Mouse (Mus musculus) heart, embryonic 11.5 days (tissue): Measurements from ENCODE around the gene Akr7a5. TPM values are rescaled to one million over a fixed set of nuclear protein-coding genes. Genes with fewer than 3 reads are reported as not detected.

Source experiments
- ATAC-seq: fragments of 200-750 bp; cut with Nextera tagmentation; replicated peaks from 2 replicates; pipeline ENCODE4 v1.8.0; 2017; ENCODE audit warnings: moderate library complexity; ENCODE audit not compliant: insufficient number of reproducible peaks, low FRiP score, low TSS enrichment
- H3K27ac ChIP-seq: fragments of 300-500 bp; sonication (generic); 2 replicates; pipeline ENCODE4 v1.5.1; 2014; ENCODE audit warnings: mild to moderate bottlenecking, low read depth, low read length
- H3K27me3 ChIP-seq: fragments of 300-500 bp; sonication (generic); 2 replicates; pipeline ENCODE4 v1.6.1; 2014; ENCODE audit warnings: mild to moderate bottlenecking, low read length, mixed read lengths; ENCODE audit not compliant: control insufficient read depth, insufficient read depth
- H3K36me3 ChIP-seq: fragments of 300-500 bp; sonication (generic); 2 replicates; pipeline ENCODE4 v1.6.1; 2014; ENCODE audit warnings: mild to moderate bottlenecking, low read length, moderate library complexity, mixed read lengths; ENCODE audit not compliant: control insufficient read depth, insufficient read depth
- H3K4me1 ChIP-seq: fragments of 300-500 bp; sonication (generic); 2 replicates; pipeline ENCODE4 v1.6.1; 2014; ENCODE audit warnings: low read length; ENCODE audit not compliant: control insufficient read depth, insufficient read depth
- H3K4me2 ChIP-seq: fragments of 300-500 bp; sonication (generic); 2 replicates; pipeline ENCODE4 v1.6.1; 2014; ENCODE audit warnings: mild to moderate bottlenecking, moderate library complexity
- H3K4me3 ChIP-seq: fragments of 300-500 bp; sonication (generic); 2 replicates; pipeline ENCODE4 v1.5.1; 2014; ENCODE audit warnings: low read depth, low read length
- H3K9ac ChIP-seq: fragments of 300-500 bp; sonication (generic); 2 replicates; pipeline ENCODE4 v1.6.1; 2014; ENCODE audit warnings: mild to moderate bottlenecking, low read depth, low read length, moderate library complexity
- H3K9me3 ChIP-seq: fragments of 300-500 bp; sonication (generic); replicated peaks from 2 replicates; pipeline ENCODE4 v1.6.1; 2016; ENCODE audit warnings: low read length; ENCODE audit not compliant: control insufficient read depth
- WGBS: fragments of 180-500 bp; shearing (Covaris S2); extraction: QIAGEN DNeasy Blood & Tissue Kit; methylation state at CpG from one replicate; pipeline ENCODE4 v1.1.7; 2014; ENCODE audit not compliant: insufficient replicate concordance; 5-methylcytosine and 5-hydroxymethylcytosine counted together
- polyA plus RNA-seq: library from polyadenylated mRNA; unstranded; fragments of >200 nt; fragmentation: Nextera tagmentation; extraction: Ambion mirVana; gene quantifications from 2 replicates; pipeline ENCODE4 v1.2.1, GENCODE M21; 2014

Akr7a5 gene
- polyA plus RNA-seq, 1 experiment from 2014 or later, result 53.7 TPM

- Histone ChIP-seq H3K36me3 (peaks cover 38% of the 10 kb centered on the region), H3K4me1 (0 out of 2 replicates have a peak, but pooled peaks cover 13% of the 10 kb centered on the region), H3K27me3 (no peaks in the 10 kb centered on the region), H3K4me3 (no peak overlapping the region), H3K4me2 (no peak overlapping the region), H3K9me3 (no peaks in the 10 kb centered on the region), H3K9ac (no peak overlapping the region), H3K27ac (no peak overlapping the region)
- no peak for ATAC-seq
- 74% methylated on average over 18 of the region's 18 CpGs for WGBS
Measured at GRCm38 (mm10) chr4:139287122-139287863, 23.3 kb upstream of the Akr7a5 start.

- ATAC-seq, result no peak
- WGBS, result 69% methylated on average over 10 of the region's 10 CpGs
- H3K27ac ChIP-seq, result no peak overlapping the region
- no peak overlapping the region for H3K9ac ChIP-seq
- H3K36me3 ChIP-seq, result peaks cover 28% of the 10 kb centered on the region
- 0 out of 2 replicates have a peak, but pooled peaks cover 9% of the 10 kb centered on the region for H3K4me1 ChIP-seq
- no peaks in the 10 kb centered on the region for H3K9me3 ChIP-seq
- no peak overlapping the region for H3K4me2 ChIP-seq
- no peaks in the 10 kb centered on the region for H3K27me3 ChIP-seq
- H3K4me3 ChIP-seq, result no peak overlapping the region
Measured at GRCm38 (mm10) chr4:139289017-139289416, 21.5 kb upstream of the Akr7a5 start.

- WGBS, result 87% methylated on average over 16 of the region's 16 CpGs
- Histone ChIP-seq H3K27me3 (no peaks in the 10 kb centered on the region), H3K36me3 (peaks cover 28% of the 10 kb centered on the region), H3K4me3 (no peak overlapping the region), H3K9ac (no peak overlapping the region), H3K27ac (no peak overlapping the region), H3K4me2 (no peak overlapping the region), H3K4me1 (0 out of 2 replicates have a peak, but pooled peaks cover 5% of the 10 kb centered on the region), H3K9me3 (no peaks in the 10 kb centered on the region)
- ATAC-seq, result no peak
Measured at GRCm38 (mm10) chr4:139291099-139291498, 19.4 kb upstream of the Akr7a5 start.

GRCm38 (mm10) chr4:139292038-139292437, 18.5 kb upstream of the Akr7a5 start:
- ATAC-seq, result no peak
- H3K9ac ChIP-seq, result no peak overlapping the region
- peaks cover 28% of the 10 kb centered on the region for H3K36me3 ChIP-seq
- no peak overlapping the region for H3K27ac ChIP-seq
- H3K4me3 ChIP-seq, result no peak overlapping the region
- 95% methylated on average over 5 of the region's 5 CpGs for WGBS
- H3K4me1 ChIP-seq, result 0 out of 2 replicates have a peak, but pooled peaks cover 3% of the 10 kb centered on the region
- H3K4me2 ChIP-seq, result no peak overlapping the region
- H3K27me3 ChIP-seq, result no peaks in the 10 kb centered on the region
- no peaks in the 10 kb centered on the region for H3K9me3 ChIP-seq

- Histone ChIP-seq H3K27ac (no peak overlapping the region), H3K27me3 (no peaks in the 10 kb centered on the region), H3K9me3 (no peaks in the 10 kb centered on the region), H3K4me3 (no peak overlapping the region), H3K4me1 (no peaks in the 10 kb centered on the region), H3K9ac (no peak overlapping the region), H3K36me3 (0 out of 2 replicates have a peak, but pooled peaks cover 2% of the 10 kb centered on the region), H3K4me2 (no peak overlapping the region)
- 88% methylated on average over 4 of the region's 4 CpGs for WGBS
- ATAC-seq, result no peak
Measured at GRCm38 (mm10) chr4:139297566-139297965, 13.0 kb upstream of the Akr7a5 start.

- Histone ChIP-seq H3K4me2 (no peak overlapping the region), H3K9ac (no peak overlapping the region), H3K4me1 (no peaks in the 10 kb centered on the region), H3K27me3 (no peaks in the 10 kb centered on the region), H3K4me3 (no peak overlapping the region), H3K27ac (no peak overlapping the region), H3K9me3 (no peaks in the 10 kb centered on the region), H3K36me3 (0 out of 2 replicates have a peak, but pooled peaks cover 2% of the 10 kb centered on the region)
- WGBS, result 81% methylated on average over 12 of the region's 12 CpGs
- no peak for ATAC-seq
Measured at GRCm38 (mm10) chr4:139298671-139299366, 11.7 kb upstream of the Akr7a5 start.

GRCm38 (mm10) chr4:139301780-139302179, 8.8 kb upstream of the Akr7a5 start:
- WGBS, result 88% methylated on average over 8 of the region's 8 CpGs
- Histone ChIP-seq H3K9ac (no peak overlapping the region), H3K4me1 (no peaks in the 10 kb centered on the region), H3K36me3 (peaks cover 2% of the 10 kb centered on the region; the same call in 1 of the 2 replicates), H3K9me3 (no peaks in the 10 kb centered on the region), H3K4me2 (no peak overlapping the region), H3K27me3 (no peaks in the 10 kb centered on the region), H3K27ac (no peak overlapping the region), H3K4me3 (no peak overlapping the region)
- no peak for ATAC-seq

GRCm38 (mm10) chr4:139302241-139302640, 8.3 kb upstream of the Akr7a5 start:
- Histone ChIP-seq H3K9me3 (no peaks in the 10 kb centered on the region), H3K36me3 (peaks cover 2% of the 10 kb centered on the region; the same call in 1 of the 2 replicates)

More at GRCm38 (mm10) chr4:139302241-139302640, 8.3 kb upstream of the Akr7a5 start:
- ATAC-seq, result no peak
- Histone ChIP-seq H3K27me3 (no peaks in the 10 kb centered on the region), H3K9ac (no peak overlapping the region), H3K4me3 (no peak overlapping the region), H3K4me1 (no peaks in the 10 kb centered on the region), H3K27ac (no peak overlapping the region), H3K4me2 (no peak overlapping the region)
- 47% methylated on average over 5 of the region's 5 CpGs for WGBS
